Mouse (Mus musculus): Measurements from ENCODE around the gene Mettl27. TPM values are rescaled to one million over a fixed set of nuclear protein-coding genes. Genes with fewer than 3 reads are reported as not detected.

The Mettl27 gene
- polyA plus RNA-seq, 1 experiment from 2014 or later, result 35.5 TPM

DNA sequence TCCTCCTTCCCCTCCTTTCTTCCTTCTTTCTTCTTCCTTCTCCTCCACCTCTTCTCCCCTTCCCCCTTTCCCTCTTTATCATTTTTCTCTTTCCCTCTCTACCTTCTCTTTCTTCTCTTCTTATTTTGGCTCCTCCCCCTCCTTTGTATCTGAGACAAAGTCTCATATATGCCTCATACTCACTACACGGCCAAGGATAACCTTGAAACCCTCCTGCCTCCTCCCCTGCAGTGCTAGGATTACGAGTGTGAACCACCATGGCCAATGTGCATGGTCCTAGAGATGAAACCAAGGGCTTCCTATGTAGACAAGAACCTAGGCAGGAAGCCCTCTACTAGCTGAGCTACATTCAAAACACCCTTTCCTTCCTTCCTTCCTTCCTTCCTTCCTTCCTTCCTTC lies 42.8 kb downstream of the Mettl27 start:
- DNase-seq (ENCODE audit: low spot score) (no peak), ATAC-seq (no peak)
- no peak overlapping the region for H3K4me2 ChIP-seq (replicated peaks; ENCODE audit: low read depth, low read length)
- no peaks in the 10 kb centered on the region for H3K27me3 ChIP-seq (replicated peaks; ENCODE audit: insufficient read depth, low read length)
- 35% methylated on average over 2 of the region's 2 CpGs for WGBS
- no peak overlapping the region for H3K9ac ChIP-seq (replicated peaks; ENCODE audit: low read depth)
- H3K4me1 ChIP-seq (ENCODE audit: insufficient read depth, low read depth, low read length), result peaks cover 3% of the 10 kb centered on the region; the same call in 1 of the 2 replicates
- TF ChIP-seq CTCF (IDR thresholded peaks at IDR 0.05) (no peak), EP300 (IDR thresholded peaks at IDR 0.05) (no peak)
- H3K36me3 ChIP-seq (ENCODE audit: insufficient read depth, low read length), result no peaks in the 10 kb centered on the region
- H3K9me3 ChIP-seq (ENCODE audit: low read length), result no peaks in the 10 kb centered on the region
- H3K4me3 ChIP-seq (ENCODE audit: low read depth, low read length), result no peak overlapping the region
- H3K27ac ChIP-seq (ENCODE audit: low read length), result 0 out of 2 replicates have a peak overlapping the region, but pooled peaks have one; percentile 43

DNA sequence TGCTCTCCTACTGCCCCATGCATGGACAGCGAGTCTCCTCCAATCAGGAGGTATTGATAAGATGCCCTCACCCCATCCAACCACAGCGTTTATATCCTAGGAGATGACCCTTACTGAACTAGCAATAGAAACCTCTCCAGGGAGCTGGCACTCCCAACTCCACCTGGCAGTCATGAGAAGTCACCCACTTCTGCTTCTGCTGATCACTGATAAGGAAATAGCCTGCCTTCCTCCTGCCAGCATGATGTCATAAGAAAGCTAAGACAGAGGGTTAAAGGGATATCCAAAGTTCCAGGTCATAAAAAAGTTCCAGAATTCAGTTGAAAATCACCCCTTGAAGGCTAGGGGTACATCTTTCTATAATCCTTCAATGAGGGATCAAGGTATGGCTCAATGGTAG lies 44.0 kb downstream of the Mettl27 start:
- 76% methylated on average over 2 of the region's 2 CpGs for WGBS

DNA sequence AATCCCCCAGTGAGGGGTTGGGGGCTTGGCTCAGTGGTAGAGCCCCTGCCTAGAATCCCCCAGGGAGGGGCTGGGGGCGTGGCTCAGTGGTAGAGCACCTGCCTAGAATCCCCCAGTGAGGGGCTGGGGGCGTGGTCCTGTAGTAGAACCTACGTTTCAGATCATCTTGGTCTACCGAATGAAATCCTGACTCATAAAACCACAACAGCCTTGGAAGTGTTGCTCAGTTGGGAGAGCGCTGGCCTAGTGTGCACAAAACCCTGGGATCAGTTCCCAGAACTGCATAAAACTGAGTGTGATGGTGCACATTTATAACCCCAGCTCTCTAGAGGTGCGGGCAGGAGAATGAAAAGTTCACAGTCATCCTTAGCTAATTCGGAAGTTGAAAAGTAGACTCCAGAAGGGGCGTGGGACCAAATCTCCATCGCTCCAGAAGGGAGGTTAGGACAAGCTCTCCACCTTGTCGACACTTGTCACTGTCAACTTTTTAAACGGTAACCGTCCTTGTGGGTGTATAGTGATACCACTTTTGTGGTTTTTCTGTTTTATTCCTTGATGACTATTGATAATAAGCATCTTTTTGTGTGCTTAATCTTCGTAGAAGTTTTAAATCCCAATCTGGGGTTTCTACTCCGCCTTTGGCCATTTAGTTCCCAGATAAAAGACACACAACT lies 44.5 kb downstream of the Mettl27 start:
- Histone ChIP-seq H3K27ac (ENCODE audit: low read length) (no peak overlapping the region), H3K4me1 (ENCODE audit: insufficient read depth, low read depth, low read length) (peaks cover 3% of the 10 kb centered on the region; the same call in 1 of the 2 replicates), H3K4me3 (ENCODE audit: low read depth, low read length) (no peak overlapping the region), H3K36me3 (ENCODE audit: insufficient read depth, low read length) (no peaks in the 10 kb centered on the region), H3K4me2 (replicated peaks; ENCODE audit: low read depth, low read length) (no peak overlapping the region), H3K9ac (replicated peaks; ENCODE audit: low read depth) (no peak overlapping the region), H3K9me3 (ENCODE audit: low read length) (no peaks in the 10 kb centered on the region), H3K27me3 (replicated peaks; ENCODE audit: insufficient read depth, low read length) (no peaks in the 10 kb centered on the region)
- ATAC-seq, result no peak
- WGBS, result 83% methylated on average over 14 of the region's 14 CpGs
- no peak for DNase-seq (ENCODE audit: low spot score)
- TF ChIP-seq CTCF (IDR thresholded peaks at IDR 0.05) (no peak), EP300 (IDR thresholded peaks at IDR 0.05) (no peak)

More for the DNA sequence above, 44.0 kb downstream of the Mettl27 start:
- Histone ChIP-seq H3K9ac (replicated peaks; ENCODE audit: low read depth) (no peak overlapping the region), H3K4me2 (replicated peaks; ENCODE audit: low read depth, low read length) (no peak overlapping the region), H3K27me3 (replicated peaks; ENCODE audit: insufficient read depth, low read length) (no peaks in the 10 kb centered on the region), H3K4me1 (ENCODE audit: insufficient read depth, low read depth, low read length) (peaks cover 3% of the 10 kb centered on the region; the same call in 1 of the 2 replicates), H3K4me3 (ENCODE audit: low read depth, low read length) (no peak overlapping the region), H3K27ac (ENCODE audit: low read length) (no peak overlapping the region), H3K9me3 (ENCODE audit: low read length) (no peaks in the 10 kb centered on the region), H3K36me3 (ENCODE audit: insufficient read depth, low read length) (no peaks in the 10 kb centered on the region)
- TF ChIP-seq CTCF (IDR thresholded peaks at IDR 0.05) (no peak), EP300 (IDR thresholded peaks at IDR 0.05) (no peak)
- no peak for DNase-seq (ENCODE audit: low spot score)
- ATAC-seq, result no peak

DNA sequence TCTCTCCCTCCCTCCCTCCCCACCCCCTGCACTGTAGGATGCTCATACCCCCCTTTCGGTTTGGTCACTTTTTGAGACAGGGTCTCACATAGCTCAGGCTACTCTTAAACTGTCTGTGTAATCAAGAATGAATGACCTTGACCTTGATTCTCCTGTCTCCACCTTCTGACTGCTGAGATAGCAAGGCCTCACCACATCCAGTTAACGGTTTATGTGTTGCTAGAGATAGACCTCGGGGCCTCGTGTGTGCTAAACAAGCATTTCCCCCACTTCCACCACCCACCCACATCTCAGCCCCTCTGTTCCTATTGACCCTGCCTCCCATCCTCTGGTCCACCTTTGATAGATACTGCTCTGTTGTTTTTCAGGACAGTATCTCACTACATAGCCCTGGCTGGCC lies 45.7 kb downstream of the Mettl27 start:
- ATAC-seq, result no peak
- Histone ChIP-seq H3K4me3 (ENCODE audit: low read depth, low read length) (no peak overlapping the region), H3K9me3 (ENCODE audit: low read length) (no peaks in the 10 kb centered on the region), H3K27ac (ENCODE audit: low read length) (no peak overlapping the region), H3K4me2 (replicated peaks; ENCODE audit: low read depth, low read length) (no peak overlapping the region), H3K36me3 (ENCODE audit: insufficient read depth, low read length) (no peaks in the 10 kb centered on the region), H3K9ac (replicated peaks; ENCODE audit: low read depth) (no peak overlapping the region), H3K27me3 (replicated peaks; ENCODE audit: insufficient read depth, low read length) (no peaks in the 10 kb centered on the region), H3K4me1 (ENCODE audit: insufficient read depth, low read depth, low read length) (peaks cover 3% of the 10 kb centered on the region; the same call in 1 of the 2 replicates)
- 75% methylated on average over 4 of the region's 4 CpGs for WGBS
- TF ChIP-seq EP300 (IDR thresholded peaks at IDR 0.05) (no peak), CTCF (IDR thresholded peaks at IDR 0.05) (no peak)
- DNase-seq (ENCODE audit: low spot score), result no peak

DNA sequence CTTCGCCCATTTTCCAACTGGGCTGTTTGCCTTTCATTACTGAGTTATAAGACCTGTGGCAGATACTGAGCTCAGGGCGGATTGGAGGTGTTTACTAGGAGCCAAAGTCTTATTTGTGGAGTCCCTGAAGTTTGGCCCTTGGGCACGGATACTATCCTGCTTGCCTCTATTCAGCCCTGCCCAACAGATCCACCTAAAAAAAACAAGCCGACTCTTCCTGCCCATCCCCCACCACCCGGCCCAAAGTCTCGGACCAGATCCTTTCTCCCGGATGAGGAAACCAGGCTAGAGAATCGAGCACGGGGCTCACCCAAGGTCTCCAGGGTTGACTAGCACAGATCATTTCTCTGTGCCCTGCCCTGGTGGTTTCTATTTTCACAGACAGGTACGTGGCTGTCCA lies 49.0 kb downstream of the Mettl27 start:
- ATAC-seq, result no peak
- Histone ChIP-seq H3K4me2 (replicated peaks; ENCODE audit: low read depth, low read length) (no peak overlapping the region), H3K9ac (replicated peaks; ENCODE audit: low read depth) (no peak overlapping the region), H3K27ac (ENCODE audit: low read length) (no peak overlapping the region), H3K27me3 (replicated peaks; ENCODE audit: insufficient read depth, low read length) (0 out of 2 replicates have a peak, but pooled peaks cover 6% of the 10 kb centered on the region), H3K36me3 (ENCODE audit: insufficient read depth, low read length) (no peaks in the 10 kb centered on the region), H3K4me3 (ENCODE audit: low read depth, low read length) (no peak overlapping the region), H3K4me1 (ENCODE audit: insufficient read depth, low read depth, low read length) (peaks cover 6% of the 10 kb centered on the region; the same call in 1 of the 2 replicates), H3K9me3 (ENCODE audit: low read length) (no peaks in the 10 kb centered on the region)
- DNase-seq (ENCODE audit: low spot score), result no peak
- 54% methylated on average over 10 of the region's 10 CpGs for WGBS
- TF ChIP-seq EP300 (IDR thresholded peaks at IDR 0.05), result no peak
- no peak for TF ChIP-seq CTCF (IDR thresholded peaks at IDR 0.05)

DNA sequence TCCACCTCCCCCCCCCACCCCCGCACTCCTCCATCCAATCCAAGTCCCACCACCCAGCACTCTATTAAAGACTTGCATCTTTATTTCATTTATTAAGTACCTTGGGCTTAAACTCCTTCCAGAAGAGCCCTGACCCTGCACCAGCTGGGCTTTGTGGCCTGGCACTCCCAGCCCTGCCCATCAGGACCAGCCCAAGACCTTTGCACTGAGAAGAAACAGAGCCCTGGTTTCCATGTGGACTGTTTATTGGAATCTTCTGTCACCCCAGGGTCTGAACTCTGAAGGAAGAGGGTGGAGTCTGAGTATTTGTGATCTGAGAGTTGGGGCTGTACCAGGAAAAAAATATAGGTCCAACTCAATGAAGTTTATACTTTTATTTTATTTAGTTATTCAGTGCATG lies 50.9 kb downstream of the Mettl27 start:
- H3K9ac ChIP-seq (replicated peaks; ENCODE audit: low read depth), result no peak overlapping the region
- H3K4me1 ChIP-seq (ENCODE audit: insufficient read depth, low read depth, low read length), result peaks cover 6% of the 10 kb centered on the region; the same call in 1 of the 2 replicates
- peaks cover 19% of the 10 kb centered on the region for H3K27me3 ChIP-seq (replicated peaks; ENCODE audit: insufficient read depth, low read length)
- ATAC-seq, result no peak
- H3K4me2 ChIP-seq (replicated peaks; ENCODE audit: low read depth, low read length), result no peak overlapping the region
- 89% methylated on average over 1 of the region's 1 CpGs for WGBS
- H3K36me3 ChIP-seq (ENCODE audit: insufficient read depth, low read length), result no peaks in the 10 kb centered on the region
- peak; percentile 6 for DNase-seq (ENCODE audit: low spot score)
- H3K4me3 ChIP-seq (ENCODE audit: low read depth, low read length), result no peak overlapping the region
- H3K9me3 ChIP-seq (ENCODE audit: low read length), result no peaks in the 10 kb centered on the region
- TF ChIP-seq EP300 (IDR thresholded peaks at IDR 0.05) (no peak), CTCF (IDR thresholded peaks at IDR 0.05) (no peak)
- H3K27ac ChIP-seq (ENCODE audit: low read length), result no peak overlapping the region

Data from lung, postnatal 0 days (tissue).